Mouse (Mus musculus): Measurements from ENCODE around the gene Dapk1.

DNA sequence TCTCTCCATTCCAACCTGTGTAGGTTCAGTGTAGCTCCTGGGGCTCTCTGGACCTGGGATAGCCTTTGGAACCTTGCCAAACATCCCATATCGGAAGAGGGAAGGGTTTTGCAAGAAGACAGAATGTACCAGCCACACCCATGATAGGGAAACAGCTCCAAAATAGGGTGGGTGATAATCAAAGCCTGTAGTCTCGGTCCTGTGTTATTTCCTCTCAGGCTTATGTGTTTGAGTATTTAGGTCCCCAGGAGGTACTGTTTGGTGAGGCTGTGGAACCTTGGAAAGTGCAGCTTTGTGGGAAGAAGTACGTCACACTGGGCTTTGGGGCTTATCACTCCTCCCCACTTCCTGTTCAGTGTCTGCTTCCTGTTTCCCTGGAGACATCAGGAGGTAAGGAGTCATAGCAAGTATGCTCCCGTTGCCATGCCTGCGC, 42.7 kb downstream of the Dapk1 start:
- TF ChIP-seq CTCF (IDR thresholded peaks at IDR 0.05; ENCODE audit: control insufficient read depth, insufficient read depth, low read length) (no peak), POLR2A (IDR thresholded peaks at IDR 0.05; ENCODE audit: borderline replicate concordance, control insufficient read depth, low read depth, low read length) (no peak)
